Mouse (Mus musculus): ENCODE data around the gene Ntng2.

Ntng2 gene

DNA sequence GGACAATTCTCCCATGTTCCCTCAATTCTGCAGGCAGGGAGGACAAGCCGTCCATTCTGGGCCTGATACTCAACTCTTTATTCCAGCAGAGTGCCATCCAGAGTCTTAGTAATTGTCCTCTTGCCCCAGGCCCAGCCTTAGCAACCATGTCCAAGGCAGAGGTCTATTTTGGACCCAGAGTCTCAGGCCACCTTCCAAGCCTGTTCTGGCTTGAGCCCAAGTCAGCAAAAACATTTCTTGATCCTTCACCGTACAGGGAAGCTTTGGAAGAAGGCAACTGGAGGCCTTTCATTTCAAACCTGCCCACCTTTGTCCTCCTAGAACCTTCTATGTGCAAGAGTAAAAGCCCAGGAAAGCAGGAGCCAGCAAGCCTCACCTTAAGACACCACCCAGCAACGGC is 17.8 kb downstream of the Ntng2 start:
- DNase-seq = no peak

DNA sequence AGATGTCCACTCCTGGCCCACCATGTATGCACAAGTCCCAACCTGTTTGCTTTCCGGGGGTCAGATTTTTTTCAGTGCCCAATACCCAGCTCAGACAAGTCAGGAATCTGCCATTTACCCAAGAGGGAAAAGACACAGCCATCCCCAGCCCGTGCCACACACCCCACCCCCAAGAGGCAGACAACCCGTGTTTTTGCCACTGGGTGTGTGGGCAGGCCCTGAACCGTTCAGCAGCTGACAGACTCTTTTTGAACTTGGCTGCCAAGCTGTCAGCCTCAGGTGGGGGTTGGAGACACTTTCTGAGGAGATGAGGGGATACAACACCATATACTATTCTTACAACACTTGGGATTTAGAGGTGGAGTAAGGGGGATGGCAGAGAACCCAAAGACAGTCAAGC is 18.8 kb downstream of the Ntng2 start:
- DNase-seq = no peak

DNA sequence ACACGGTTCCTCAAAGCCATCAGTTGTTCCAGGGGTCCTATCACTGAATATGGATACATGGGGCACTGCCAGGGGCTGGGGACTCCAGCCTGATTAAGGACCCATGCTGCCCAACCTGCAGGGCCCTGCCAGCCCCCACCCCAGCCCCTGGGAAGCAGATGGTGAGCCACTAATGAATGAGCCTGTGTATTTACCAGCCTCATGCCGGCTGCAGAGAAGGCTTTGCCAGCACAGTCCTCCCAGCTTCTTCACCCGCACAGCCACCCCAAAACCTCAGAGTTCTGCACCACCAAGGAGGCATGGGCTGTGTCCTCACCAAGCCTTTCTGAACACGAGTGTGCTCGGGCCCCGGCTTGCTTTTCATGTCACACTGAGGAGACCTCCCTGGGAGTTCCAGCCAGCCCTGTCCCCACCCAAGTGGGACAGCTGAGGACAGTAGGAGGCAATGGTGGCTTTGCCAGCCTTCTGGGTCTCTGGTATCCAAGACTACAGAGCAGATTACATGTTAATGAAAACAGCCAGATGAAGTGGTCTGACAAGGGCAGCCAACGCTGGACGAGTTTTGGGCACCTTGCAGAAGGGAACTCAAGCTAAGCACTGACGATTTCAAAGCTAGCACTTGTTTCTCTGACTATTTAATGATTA is 22.5 kb downstream of the Ntng2 start:
- DNase-seq = no peak

DNA sequence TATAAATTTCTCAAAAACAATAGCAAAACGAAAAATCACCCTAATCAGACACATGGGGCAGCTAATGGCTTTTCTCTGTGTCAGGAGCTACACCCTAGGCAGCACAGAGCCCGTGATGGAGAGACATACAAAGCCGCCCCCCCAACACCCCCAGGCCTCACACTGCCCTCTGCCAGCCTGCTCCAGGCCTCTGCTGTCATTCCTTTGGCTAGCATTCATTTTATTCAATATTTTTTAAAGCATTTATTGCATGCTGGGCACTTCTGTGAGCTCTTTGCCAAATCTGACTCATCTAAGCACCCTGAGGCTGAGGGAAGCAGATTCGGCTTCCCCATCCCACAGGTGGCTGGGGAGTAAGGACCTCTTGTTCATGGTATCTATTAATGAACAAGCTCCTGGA is 26.1 kb downstream of the Ntng2 start:
- no peak for DNase-seq

DNA sequence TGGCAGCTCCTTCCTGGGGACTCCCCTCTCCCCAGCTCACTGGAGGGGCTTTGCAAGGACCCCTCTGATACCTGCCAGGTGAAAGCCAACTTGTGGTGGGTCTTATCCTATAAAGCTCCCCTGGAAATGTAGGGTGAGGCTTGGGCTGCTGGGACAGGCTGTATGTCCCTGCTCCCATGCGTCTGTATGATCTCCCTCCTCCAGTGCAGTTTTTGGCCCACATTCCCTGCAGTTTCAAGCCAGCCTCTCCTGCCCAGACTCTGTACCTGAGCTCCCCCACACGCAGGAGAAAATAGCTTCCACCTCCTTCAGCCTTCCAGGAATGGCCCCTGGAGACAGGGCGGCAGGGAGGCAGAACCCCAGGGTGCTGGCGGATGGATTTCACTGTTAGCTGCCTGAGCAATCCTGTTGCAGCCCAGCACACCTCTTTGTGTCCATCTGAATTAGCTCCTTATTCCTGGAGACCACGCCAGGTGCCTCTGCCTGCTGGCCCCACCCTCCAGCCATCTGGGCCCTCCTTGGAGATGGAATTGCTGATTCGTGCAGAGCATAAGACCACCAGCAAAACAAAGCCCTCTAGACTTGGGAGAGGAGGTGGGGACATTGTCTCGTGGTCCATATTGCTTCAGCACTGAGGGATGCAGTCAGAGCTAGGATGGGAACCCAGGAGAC is 29.1 kb downstream of the Ntng2 start:
- DNase-seq = no peak

DNA sequence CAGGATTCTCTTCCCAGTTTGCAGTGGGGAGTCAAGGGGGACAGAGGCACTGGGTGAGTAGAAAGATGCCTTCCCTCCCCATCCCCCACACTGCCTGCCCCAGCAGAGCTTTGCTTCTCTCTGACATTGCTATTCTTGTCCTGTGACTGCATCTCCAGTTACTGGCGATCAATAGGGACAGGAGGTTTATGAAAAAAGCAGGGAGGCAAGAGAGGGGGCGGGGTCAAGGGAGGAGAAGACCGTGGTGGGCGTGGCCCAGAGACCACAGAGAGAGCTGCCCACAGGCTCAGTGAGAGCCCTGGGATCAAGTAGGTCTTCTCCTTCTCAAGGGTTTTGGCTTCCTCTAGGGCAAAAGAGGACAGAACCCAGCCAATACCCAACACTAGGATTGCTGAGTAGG is 30.5 kb downstream of the Ntng2 start:
- peak; percentile 80 for DNase-seq

DNA sequence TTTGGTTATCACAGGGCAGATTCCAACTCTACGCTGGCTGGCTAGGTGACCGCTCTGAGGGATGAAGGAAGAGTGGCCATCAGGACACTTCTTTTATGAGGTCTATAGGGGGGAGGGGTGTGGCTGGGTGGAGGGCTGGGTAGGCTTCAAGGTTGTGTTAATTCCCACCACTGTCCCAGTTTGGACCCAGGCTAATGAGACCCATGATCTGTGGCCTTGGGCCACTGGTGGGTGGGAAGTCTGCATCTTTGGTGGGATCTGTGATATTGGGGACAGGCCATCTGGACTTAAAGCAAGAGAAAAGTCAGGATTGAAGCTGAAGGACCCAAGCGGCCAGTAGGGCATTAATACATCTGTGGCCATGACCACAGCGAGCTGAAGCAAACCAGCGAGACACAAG is 34.0 kb downstream of the Ntng2 start:
- no peak for DNase-seq

DNA sequence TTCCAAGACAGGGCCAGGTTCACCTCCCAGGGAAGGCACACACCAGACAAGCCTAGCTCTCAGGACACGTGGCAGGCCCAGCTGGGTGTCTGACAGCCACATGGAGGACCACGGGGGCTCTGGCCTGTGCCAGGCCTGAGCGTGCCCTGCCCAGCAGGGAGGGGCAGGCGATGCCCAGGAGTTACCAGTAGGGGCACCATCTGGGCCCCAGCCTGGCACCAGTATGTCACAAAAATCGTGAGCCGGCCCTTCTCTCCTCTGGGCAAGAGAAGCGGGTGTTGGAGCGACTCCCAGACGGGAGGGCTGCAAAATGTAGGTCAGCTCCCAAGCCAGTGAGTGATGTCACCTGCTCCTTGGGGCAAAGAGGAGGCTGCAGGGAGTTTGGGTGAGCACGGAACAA is 34.9 kb downstream of the Ntng2 start:
- DNase-seq = no peak

DNA sequence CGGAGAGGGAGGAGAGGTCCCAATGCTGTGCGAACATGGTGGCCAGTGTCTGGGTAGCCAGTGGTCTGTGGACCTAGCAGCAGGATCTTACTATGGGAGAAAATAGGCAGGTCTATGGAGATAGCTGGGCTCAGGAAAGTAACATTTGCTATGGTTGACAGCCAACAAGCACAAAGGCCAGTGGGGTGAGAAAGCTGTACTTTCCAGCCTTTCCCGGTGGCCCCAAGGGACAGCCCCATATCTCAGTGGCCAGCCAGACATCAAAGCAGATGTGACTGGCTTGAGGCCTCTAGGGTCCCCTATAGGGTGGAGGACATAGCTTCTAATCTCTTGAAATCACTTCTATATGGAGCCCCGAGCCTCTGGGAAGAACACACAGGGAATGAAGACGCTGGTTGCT is 35.8 kb downstream of the Ntng2 start:
- DNase-seq = no peak

DNA sequence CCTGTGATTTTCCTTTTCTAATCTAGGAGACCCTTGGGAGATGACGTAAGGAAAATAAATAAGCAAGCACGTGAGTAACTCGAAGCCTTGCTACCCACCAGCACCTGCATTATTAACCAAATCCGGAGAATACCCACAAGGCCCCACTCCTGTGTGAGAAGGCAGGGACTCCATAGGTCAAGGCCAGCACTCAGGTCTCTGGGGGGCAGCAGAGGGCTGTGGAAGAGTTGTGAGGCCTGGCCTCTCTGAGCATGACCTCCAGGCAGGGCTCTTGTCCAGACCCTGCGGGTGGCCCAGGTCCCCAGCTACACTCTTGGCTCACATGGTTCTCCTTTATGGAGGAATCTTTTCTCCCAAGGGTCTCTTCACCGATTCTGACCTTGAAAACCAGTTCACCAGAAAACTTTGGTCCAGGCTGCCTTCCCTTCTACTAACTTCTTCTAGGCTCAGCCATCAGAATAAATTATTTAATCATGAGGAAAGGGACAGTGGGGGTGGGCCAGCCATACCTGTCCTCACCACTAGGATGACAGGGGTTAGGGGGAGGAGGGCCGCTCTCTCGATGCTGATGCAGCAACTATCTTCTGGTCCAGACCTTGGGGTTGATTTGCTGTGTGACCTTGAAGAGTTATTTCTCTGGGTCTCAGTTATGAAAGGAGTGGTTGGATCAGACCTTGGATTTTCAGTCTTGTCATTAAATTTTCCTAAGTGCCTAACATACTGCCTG is 36.4 kb downstream of the Ntng2 start:
- DNase-seq = peak; percentile 67

DNA sequence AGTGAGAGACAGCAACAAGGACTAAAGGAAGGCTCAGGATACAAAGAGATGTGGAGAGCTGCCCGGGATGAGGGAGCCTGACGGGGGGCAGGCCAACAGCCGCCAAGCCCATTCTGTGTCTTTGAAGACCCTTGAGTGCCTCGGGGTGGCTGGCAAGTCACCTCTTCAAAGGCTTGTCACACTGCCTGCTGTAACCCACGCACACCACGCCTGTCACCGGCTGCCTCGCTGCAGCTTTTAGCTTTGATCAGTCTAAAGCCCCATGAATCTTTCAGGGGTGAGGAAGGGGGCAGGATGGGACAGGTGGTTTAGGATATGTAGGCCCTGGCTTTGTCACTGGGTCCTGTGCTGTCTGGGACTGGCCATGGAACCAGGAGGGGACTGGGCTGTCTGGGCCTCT is 46.6 kb downstream of the Ntng2 start:
- DNase-seq = no peak

DNA sequence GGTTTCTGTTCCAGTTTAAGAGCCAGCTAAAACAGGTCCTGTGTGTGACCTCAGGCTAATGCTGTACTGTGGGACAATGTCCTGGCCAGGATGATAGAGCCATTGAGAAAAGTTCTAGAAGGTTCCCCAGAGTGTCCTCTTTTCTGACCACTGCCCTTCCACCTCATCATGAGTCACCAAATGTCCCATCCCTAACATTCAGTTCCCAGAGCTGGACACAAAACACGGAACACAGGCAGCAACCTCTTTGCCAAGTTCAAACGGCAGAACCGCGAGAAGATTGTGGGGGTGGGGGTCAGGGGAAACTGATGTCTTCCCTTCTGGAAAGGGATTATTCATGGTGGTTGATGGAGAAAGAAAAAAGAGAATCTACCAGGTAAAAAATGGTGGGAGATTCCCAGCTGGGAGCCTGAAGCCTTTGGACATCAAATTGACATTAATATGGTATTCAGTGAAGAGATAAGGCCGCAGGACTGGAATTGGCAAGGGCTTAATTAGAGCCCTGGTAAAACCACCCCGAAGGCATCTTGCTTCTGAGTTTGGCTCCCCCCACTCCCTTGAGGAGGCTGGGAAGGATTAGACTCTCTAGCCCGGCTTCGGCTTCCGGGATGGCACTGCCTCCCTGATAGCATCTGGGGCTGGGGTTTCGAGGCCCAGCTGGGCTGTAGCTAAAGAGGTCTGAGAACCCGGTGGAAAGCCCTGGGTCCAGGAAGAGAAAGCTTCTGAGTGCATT is 51.4 kb downstream of the Ntng2 start:
- DNase-seq = no peak

DNA sequence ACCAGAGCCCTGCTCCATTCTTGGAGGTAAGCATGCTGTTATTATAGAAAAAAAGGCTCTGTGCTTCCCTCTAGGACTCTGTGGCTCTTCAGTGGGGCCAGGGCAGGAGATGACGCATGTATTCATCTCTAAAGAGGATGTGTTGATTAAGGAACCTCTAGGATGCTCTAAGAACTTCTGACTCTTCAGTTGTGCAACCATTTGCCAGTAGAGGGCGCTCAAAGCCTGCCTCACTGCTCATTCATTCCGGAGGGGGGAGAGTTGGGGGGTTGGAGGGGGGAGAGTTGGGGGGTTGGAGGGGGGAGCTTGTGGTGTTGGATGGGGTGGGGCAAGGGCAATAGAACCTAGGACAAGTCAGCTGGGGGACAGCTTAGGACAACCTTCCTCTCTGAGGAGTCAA is 52.9 kb downstream of the Ntng2 start:
- DNase-seq = peak; percentile 51

DNA sequence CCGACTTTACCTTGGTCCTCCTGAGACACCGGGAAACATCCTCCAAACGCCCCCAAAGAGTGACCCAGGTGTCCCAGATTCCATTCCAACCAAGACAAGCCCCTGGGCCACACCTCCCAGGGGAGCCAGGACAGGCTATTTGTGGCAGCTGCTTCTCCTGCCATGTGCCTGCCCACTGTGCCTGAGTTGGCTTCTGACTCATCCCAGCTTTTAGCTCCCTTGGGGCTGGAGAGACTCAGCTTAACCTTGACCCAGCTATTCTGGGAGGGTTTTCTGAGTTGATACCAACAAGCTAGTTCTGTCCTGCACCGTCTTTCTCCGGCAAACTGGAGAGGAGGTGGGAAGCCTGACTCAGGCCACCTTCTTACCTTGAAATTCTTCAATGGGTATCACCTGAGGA is 54.4 kb downstream of the Ntng2 start:
- no peak for DNase-seq

DNA sequence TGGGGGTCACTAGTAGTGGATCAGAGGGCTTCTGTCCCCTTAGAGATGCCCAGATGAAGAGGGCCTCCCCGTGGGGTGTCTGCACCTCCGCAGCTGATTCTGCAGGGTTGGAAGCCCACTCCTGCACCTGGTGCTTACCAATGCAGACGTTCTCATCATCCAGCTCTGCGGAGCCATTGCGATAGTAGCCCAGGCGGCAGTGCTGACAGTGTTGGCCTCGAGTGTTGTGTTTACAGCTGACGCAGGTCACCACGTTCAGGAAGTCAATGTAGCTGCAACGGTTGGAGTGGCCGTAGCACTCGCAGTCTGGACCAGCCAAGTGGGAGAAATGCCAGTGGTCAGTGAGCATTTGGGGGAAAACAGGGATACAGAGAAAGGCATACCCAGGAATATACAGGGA is 56.0 kb downstream of the Ntng2 start:
- no peak for DNase-seq

DNA sequence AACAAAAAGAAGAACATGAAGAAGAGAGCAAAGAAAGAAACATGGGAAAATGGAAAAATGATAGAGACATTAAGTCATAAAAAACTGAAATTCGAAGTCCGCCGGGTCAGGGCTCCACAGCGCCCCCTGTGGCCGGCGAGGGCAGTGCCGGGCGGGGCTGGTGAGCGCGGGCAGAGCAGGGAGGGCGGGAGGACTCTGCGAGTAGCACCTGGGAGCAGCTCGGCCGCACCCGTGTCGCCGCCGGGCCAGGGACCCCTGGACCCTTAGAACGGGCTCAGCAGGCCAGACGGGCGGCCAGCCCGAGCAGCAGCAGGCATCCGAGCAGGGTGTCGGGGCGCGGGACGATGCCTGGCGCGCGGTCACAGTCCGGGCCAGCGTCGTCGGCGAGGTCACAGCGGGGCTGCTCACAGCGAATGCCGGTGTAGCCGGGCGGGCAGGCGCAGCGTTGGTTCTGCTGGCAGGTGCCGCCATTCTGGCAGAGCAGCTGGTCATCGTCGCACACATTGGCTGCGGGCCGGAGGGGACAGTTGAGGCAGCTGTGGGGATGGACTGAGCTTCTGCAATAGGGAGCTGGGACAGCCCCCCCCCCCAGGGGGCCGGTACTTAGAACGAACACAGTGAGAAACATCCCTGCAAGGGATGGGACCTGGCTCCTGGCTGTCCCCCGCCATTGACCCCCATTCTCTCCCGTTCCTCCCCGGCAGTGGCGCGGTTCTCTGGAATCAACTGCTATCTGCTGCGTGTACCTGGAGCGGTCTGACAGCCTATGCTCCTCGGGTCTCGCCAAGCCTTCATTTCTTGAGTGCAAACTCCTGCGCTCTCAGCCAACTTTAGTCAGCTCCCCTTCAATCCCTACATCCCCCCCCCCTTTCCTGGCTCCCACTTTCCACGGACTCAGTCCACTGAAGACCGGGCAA is 58.0 kb downstream of the Ntng2 start:
- peak; percentile 76 for DNase-seq

DNA sequence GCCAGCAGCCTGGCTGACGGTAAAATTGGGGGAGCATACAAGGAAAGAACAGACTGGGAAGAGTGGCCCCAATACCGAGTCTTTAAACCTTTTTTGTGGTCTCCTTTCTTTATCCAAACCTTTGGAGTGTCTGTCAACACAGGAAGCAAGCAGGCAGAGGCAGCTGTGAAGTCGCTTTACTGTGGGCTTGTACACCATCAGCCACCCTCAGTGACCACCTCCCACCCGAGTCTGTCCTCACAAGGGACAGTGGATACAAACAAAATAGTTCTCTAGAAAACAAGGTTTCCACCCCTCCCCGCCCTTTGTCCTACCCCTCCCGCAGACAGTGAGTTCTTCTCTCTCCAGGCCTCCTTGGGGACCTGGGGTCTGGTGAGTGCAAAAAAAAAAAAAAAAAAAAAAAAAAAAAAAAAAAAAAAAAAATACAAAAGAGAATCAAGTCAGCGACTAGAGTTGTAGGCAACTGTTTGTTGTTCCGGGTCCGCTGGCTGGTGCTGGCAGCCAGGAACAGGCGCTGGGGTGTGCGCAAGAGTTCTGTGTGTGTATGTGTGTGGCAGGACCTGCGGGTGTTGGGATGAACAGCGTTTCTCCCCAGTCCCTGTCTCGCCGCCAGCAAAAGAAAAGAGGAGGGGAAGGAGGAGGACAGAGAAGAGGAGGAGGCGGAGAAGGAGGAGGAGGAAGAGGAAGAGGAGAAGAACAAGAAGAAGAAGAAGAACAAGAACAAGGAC is 58.8 kb downstream of the Ntng2 start:
- DNase-seq = peak; percentile 39

DNA sequence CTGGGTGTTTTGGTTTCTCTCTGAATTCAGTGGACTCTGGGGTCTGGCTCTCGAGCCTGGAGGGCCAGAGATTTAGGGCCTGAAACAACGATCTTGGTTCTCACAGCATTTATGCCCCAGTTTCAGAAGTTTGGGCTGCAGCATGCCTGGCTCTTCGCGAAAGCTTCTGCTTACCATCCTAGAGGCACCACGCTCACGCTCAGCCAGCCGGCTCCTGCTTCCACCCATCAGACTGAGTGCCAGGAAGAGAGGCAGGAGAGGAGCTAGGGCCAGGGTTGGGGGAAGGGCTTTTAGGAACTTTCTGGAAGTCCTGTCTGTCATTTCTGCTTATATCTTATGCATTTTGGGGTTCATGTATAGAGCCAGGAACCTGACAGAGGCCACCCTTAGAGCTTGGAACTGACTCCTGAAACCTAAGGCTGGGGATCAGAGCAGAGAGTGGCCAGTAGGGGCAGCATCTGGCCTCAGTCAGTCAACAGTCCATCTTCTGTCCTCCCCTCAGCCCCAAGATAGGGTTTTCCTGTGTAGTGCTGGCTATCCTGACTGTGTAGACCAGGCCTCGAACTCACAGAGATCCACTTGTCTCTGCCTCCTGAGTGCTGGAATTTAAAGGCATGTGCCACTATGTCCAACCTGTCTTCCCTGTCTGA is 60.1 kb downstream of the Ntng2 start:
- peak; percentile 27 for DNase-seq

DNA sequence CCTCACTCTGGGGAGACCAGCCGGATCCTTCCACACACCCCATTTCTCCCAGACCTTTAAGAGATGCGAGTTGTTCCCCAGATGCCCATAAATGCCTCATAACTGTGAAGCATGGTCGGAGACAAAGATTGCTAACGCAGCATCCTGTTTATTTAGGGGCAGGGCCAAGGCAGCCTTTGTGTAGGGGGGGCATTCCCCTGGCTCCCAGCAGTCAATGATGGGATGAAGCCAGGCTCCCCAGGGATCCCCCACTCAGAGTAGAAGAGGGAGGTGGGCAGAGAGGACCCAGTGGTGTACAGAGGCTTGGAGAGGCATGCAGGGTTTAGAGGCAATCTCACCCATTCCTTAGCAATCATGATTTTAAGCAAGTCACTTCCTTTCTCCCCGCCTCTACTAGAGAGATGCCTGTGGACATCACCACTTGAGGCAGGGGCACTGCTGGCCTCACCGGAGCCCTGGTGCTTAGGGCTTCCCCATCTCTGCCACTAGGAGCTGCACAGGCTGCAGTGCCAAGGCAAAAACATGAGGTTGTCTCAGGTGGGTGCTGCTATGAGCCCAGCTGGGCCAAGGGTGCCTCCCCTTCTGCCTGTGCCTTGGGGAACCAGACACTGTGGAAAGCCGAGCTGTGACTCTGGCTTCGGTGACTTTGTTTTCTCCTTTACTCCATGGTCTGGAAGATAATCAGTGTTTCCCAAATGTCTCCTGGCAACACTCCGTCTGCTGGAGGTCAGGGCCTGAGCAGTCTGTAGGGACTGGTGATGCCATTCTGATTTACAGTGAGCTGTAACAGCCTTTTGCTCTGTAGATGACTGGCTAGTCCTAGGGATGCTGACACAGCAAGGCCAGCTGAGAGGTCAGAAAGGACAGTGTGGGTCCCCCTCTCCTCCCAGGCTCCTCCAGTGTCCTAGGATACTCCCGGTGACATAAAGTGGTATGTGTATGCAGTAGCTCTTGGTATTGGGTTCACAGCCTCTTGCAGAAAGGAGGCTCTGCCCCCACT is 61.3 kb downstream of the Ntng2 start:
- no peak for DNase-seq

DNA sequence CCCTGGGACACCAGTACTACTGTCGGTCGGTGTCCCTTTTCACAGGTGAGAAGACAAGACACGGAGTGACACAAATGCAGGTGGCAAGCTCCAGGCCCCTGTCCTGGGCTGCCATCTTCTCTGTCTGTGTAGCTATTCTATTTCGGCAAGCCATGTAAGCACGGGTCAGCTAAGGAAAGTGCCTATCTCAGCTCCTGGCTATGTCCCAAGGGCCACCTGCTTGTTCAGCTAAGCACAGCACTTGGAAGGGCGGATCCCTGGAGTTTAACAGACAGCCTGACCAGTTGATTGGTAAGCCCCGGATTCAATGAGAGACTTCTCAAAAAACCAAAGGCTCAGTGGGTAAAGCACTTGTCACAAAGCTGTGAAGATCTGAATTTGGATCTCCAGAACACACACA is 62.4 kb downstream of the Ntng2 start:
- DNase-seq = no peak

Data from embryo, embryonic 11 days (tissue).